In genomic region chr9:37782766-37783260, GRCm38 (mm10) we compare ENCODE assay signal across 9 mouse cellular contexts. TPM values are rescaled to one million over a fixed set of nuclear protein-coding genes. Genes with fewer than 3 reads are reported as not detected.
DNase-seq lines count a peak whose midpoint lies in the region; ATAC-seq and TF ChIP-seq lines count a peak whose summit lies in the region.
"Had no signal": no experiment of that assay in that cellular context is flagged by ENCODE, and none has a peak within 500 bp of the region (broad histone marks: within the 10 kb centered on the region; RNA-seq: fewer than 3 reads in every experiment).

No protein-coding gene starts in this region.

- no peak overlapping the region; the same call in 1 of the 2 replicates for H3K27ac ChIP-seq in lung, embryonic 14.5 days (ENCODE audit: low read depth)
- H3K27ac ChIP-seq in heart, embryonic 12.5 days (ENCODE audit: poor library complexity, severe bottlenecking), result 0 out of 2 replicates have a peak overlapping the region, but pooled peaks have one; percentile 10
- H3K27ac ChIP-seq in kidney, postnatal 0 days, result no peak overlapping the region

- WGBS in lung, embryonic 14.5 days, result 1% methylated on average over 7 of the region's 7 CpGs
- WGBS in lung, adult 2 months, result 13% methylated on average over 7 of the region's 7 CpGs
- 5% methylated on average over 7 of the region's 7 CpGs for WGBS in heart, embryonic 12.5 days
- 5% methylated on average over 7 of the region's 7 CpGs for WGBS in kidney, postnatal 0 days

- peak; percentile 14 for DNase-seq in lung, embryonic 14.5 days
- no peak for DNase-seq in lung, adult 2 months
- peak; percentile 11 for DNase-seq in kidney, postnatal 0 days (ENCODE audit: low spot score)
- no peak for DNase-seq in natural killer cell, adult 2 months (ENCODE audit: low spot score in 2 of 2)
- no peak for DNase-seq in thymus, postnatal 10 days (ENCODE audit: low spot score in 2 of 2)

- no peaks in the 10 kb centered on the region for H3K9me3 ChIP-seq in lung, embryonic 14.5 days (ENCODE audit: low read depth, low read length)
- H3K9me3 ChIP-seq in heart, embryonic 12.5 days (replicated peaks), result no peaks in the 10 kb centered on the region
- H3K9me3 ChIP-seq in kidney, postnatal 0 days (replicated peaks; ENCODE audit: low read length), result no peaks in the 10 kb centered on the region

- no peaks in the 10 kb centered on the region for H3K36me3 ChIP-seq in lung, embryonic 14.5 days (ENCODE audit: insufficient read depth)
- H3K36me3 ChIP-seq in heart, embryonic 12.5 days, result no peaks in the 10 kb centered on the region
- H3K36me3 ChIP-seq in kidney, postnatal 0 days (ENCODE audit: insufficient read depth, low read length), result no peaks in the 10 kb centered on the region

- H3K4me2 ChIP-seq in lung, embryonic 14.5 days, result peak overlapping the region; percentile 47
- H3K4me2 ChIP-seq in heart, embryonic 12.5 days, result peak overlapping the region; percentile 60
- peak overlapping the region; percentile 53 for H3K4me2 ChIP-seq in kidney, postnatal 0 days (ENCODE audit: low read length)

- no peak for TF ChIP-seq POLR2A in lung, adult 2 months (IDR thresholded peaks at IDR 0.05; ENCODE audit: borderline replicate concordance, extremely low read depth, low read depth, low read length)

- peak overlapping the region; percentile 34 for H3K9ac ChIP-seq in lung, embryonic 14.5 days
- H3K9ac ChIP-seq in heart, embryonic 12.5 days, result peak overlapping the region; percentile 57; the same call in 1 of the 2 replicates
- H3K9ac ChIP-seq in kidney, postnatal 0 days (ENCODE audit: low read depth, low read length), result peak overlapping the region; percentile 24; the same call in 1 of the 2 replicates

- no peak overlapping the region; the same call in 1 of the 2 replicates for H3K4me3 ChIP-seq in lung, embryonic 14.5 days (ENCODE audit: low read depth, low read length)
- no peak overlapping the region for H3K4me3 ChIP-seq in lung, adult 2 months (replicated peaks; ENCODE audit: extremely low read depth, low read depth, low read length)
- peak overlapping the region; percentile 20 for H3K4me3 ChIP-seq in heart, embryonic 12.5 days
- peak overlapping the region; percentile 23; the same call in 1 of the 2 replicates for H3K4me3 ChIP-seq in kidney, postnatal 0 days (replicated peaks; ENCODE audit: low read depth, low read length)
- H3K4me3 ChIP-seq: myocyte had no signal

- TF ChIP-seq CTCF in lung, embryonic 14.5 days (IDR thresholded peaks at IDR 0.05; ENCODE audit: low read depth), result no peak
- no peak for TF ChIP-seq CTCF in lung, adult 2 months (IDR thresholded peaks at IDR 0.05; ENCODE audit: insufficient read depth, low read length)
- peak; percentile 19; the same call in 1 of the 2 replicates for TF ChIP-seq CTCF in kidney, postnatal 0 days (IDR thresholded peaks at IDR 0.05; ENCODE audit: low read depth)

- H3K27me3 ChIP-seq in lung, embryonic 14.5 days (ENCODE audit: insufficient read depth, low read length), result no peaks in the 10 kb centered on the region
- no peaks in the 10 kb centered on the region for H3K27me3 ChIP-seq in heart, embryonic 12.5 days (replicated peaks)
- no peaks in the 10 kb centered on the region for H3K27me3 ChIP-seq in kidney, postnatal 0 days (ENCODE audit: insufficient read depth, low read length)

- peak; percentile 87 for ATAC-seq in lung, embryonic 14.5 days (ENCODE audit: insufficient read depth)
- 0 out of 2 replicates have a peak, but pooled peaks have one; percentile 32 for ATAC-seq in common myeloid progenitor, adult 5-6 weeks (replicated peaks; ENCODE audit: low read depth, poor library complexity, severe bottlenecking)
- peak; percentile 73 for ATAC-seq in heart, embryonic 12.5 days (ENCODE audit: insufficient number of reproducible peaks, low FRiP score)
- peak; percentile 65; the same call in 1 of the 2 replicates for ATAC-seq in kidney, postnatal 0 days (replicated peaks; ENCODE audit: low FRiP score, low read depth)
- 0 out of 2 replicates have a peak, but pooled peaks have one; percentile 17 for ATAC-seq in megakaryocyte progenitor cell, adult 5-6 weeks (replicated peaks; ENCODE audit: poor library complexity)

- H3K4me1 ChIP-seq in lung, embryonic 14.5 days (ENCODE audit: insufficient read depth), result peaks cover 5% of the 10 kb centered on the region; the same call in 1 of the 2 replicates
- H3K4me1 ChIP-seq in lung, adult 2 months (ENCODE audit: control insufficient read depth, insufficient read depth, low read length), result no peaks in the 10 kb centered on the region
- peaks cover 7% of the 10 kb centered on the region for H3K4me1 ChIP-seq in heart, embryonic 12.5 days (replicated peaks)
- H3K4me1 ChIP-seq in kidney, postnatal 0 days (replicated peaks; ENCODE audit: insufficient read depth, low read length), result 0 out of 2 replicates have a peak, but pooled peaks cover 3% of the 10 kb centered on the region

RNA-seq across cellular contexts. Expression of gene Olfr875, which starts 11.2 kb away (rescaled TPM):
- polyA plus RNA-seq in lung, embryonic 14.5 days (2014; fragmentation: Nextera tagmentation; extraction: Ambion mirVana), result not detected in 2 replicates
- 0.11 TPM in 1 of 2 replicates, not detected in the other for polyA plus RNA-seq in lung, adult 2 months (2012; rRNA removed)
- total RNA-seq in common myeloid progenitor, adult 5-6 weeks (2017), result not detected in 2 replicates
- not detected in 2 replicates for polyA plus RNA-seq in heart, embryonic 12.5 days (2016; fragmentation: Nextera tagmentation; extraction: Ambion mirVana)
- polyA plus RNA-seq in kidney, postnatal 0 days (2015; fragmentation: Nextera tagmentation; extraction: Ambion mirVana), result 0.05 and 0.22 TPM in 2 replicates
- total RNA-seq in megakaryocyte progenitor cell, adult 5-6 weeks (2015), result not detected in 2 replicates
- total RNA-seq in megakaryocyte progenitor cell, adult 5-6 weeks (2017), result not detected in 2 replicates
- polyA plus RNA-seq: myocyte had no signal

RNA-seq across cellular contexts. Expression of gene Olfr876, which starts 20.0 kb away (rescaled TPM):
- not detected in 2 replicates for polyA plus RNA-seq in lung, embryonic 14.5 days (2014; fragmentation: Nextera tagmentation; extraction: Ambion mirVana)
- polyA plus RNA-seq in lung, adult 2 months (2012; rRNA removed), result not detected in 2 replicates
- not detected in 2 replicates for total RNA-seq in common myeloid progenitor, adult 5-6 weeks (2017)
- polyA plus RNA-seq in heart, embryonic 12.5 days (2016; fragmentation: Nextera tagmentation; extraction: Ambion mirVana), result not detected in 2 replicates
- polyA plus RNA-seq in kidney, postnatal 0 days (2015; fragmentation: Nextera tagmentation; extraction: Ambion mirVana), result not detected in 2 replicates
- total RNA-seq in megakaryocyte progenitor cell, adult 5-6 weeks (2015), result not detected in 2 replicates
- not detected in 2 replicates for total RNA-seq in megakaryocyte progenitor cell, adult 5-6 weeks (2017)
- polyA plus RNA-seq: myocyte had no signal

RNA-seq across cellular contexts. Expression of gene Olfr874, which starts 37.9 kb away (rescaled TPM):
- polyA plus RNA-seq in lung, embryonic 14.5 days (2014; fragmentation: Nextera tagmentation; extraction: Ambion mirVana), result not detected in 2 replicates
- not detected in 2 replicates for polyA plus RNA-seq in lung, adult 2 months (2012; rRNA removed)
- total RNA-seq in common myeloid progenitor, adult 5-6 weeks (2017), result not detected in 2 replicates
- polyA plus RNA-seq in heart, embryonic 12.5 days (2016; fragmentation: Nextera tagmentation; extraction: Ambion mirVana), result not detected in 2 replicates
- not detected in 2 replicates for polyA plus RNA-seq in kidney, postnatal 0 days (2015; fragmentation: Nextera tagmentation; extraction: Ambion mirVana)
- not detected in 2 replicates for total RNA-seq in megakaryocyte progenitor cell, adult 5-6 weeks (2015)
- not detected in 2 replicates for total RNA-seq in megakaryocyte progenitor cell, adult 5-6 weeks (2017)
- polyA plus RNA-seq: myocyte had no signal

Comparison
In these comparisons a context has a peak if more than half of its experiments do, and no peak if none do; other contexts are left out.
1. DNase-seq: peak in lung, embryonic 14.5 days (single experiment) and kidney, postnatal 0 days (single experiment); none in lung, adult 2 months (single experiment), natural killer cell, adult 2 months (0 of 2) and thymus, postnatal 10 days (0 of 2).
2. ATAC-seq: peak in every context shown above with its lines; median percentile 87 in lung, embryonic 14.5 days; 73 in heart, embryonic 12.5 days; 65 in kidney, postnatal 0 days; 32 in common myeloid progenitor, adult 5-6 weeks; 17 in megakaryocyte progenitor cell, adult 5-6 weeks.
3. H3K4me3 ChIP-seq: peak in heart, embryonic 12.5 days (single experiment) and kidney, postnatal 0 days (single experiment); none in lung, embryonic 14.5 days (single experiment) and lung, adult 2 months (single experiment).
4. Peak in every context shown above with its lines, with median percentiles within 50 percentile points of each other: H3K4me2 ChIP-seq and H3K9ac ChIP-seq.